Mouse (Mus musculus) forebrain, postnatal 0 days (tissue): ENCODE measurements at regions not wholly inside any gene's neighbourhood (a gene's known extent, or its start where the extent isn't known, plus 50 kb on each side); places are given as distances from the start of the nearest gene placed in this dataset.

ENCODE experiments used
- ATAC-seq: fragments of 200-750 bp; cut with Nextera tagmentation; 2 replicates; pipeline ENCODE4 v1.8.0; 2017; ENCODE audit warnings: mild to moderate bottlenecking, moderate library complexity
- DNase-seq: peaks from one replicate; pipeline ENCODE4 v3.0.0-alpha.2; 2015
- H3K27ac ChIP-seq: fragments of 300-500 bp; sonication (generic); 2 replicates; pipeline ENCODE4 v1.5.1; 2014; ENCODE audit warnings: low read depth, mild to moderate bottlenecking, antibody characterized with exemption, low read length, moderate library complexity, mixed read lengths
- H3K27me3 ChIP-seq: fragments of 300-500 bp; sonication (generic); 2 replicates; pipeline ENCODE4 v1.6.1; 2014; ENCODE audit warnings: mild to moderate bottlenecking, low read length, mixed read lengths; ENCODE audit not compliant: insufficient read depth
- H3K36me3 ChIP-seq: fragments of 300-500 bp; sonication (generic); 2 replicates; pipeline ENCODE4 v1.6.1; 2014; ENCODE audit warnings: mild to moderate bottlenecking, moderate library complexity; ENCODE audit not compliant: insufficient read depth
- H3K4me1 ChIP-seq: fragments of 300-500 bp; sonication (generic); 2 replicates; pipeline ENCODE4 v1.6.1; 2014; ENCODE audit warnings: antibody characterized with exemption; ENCODE audit not compliant: insufficient read depth
- H3K4me2 ChIP-seq: fragments of 300-500 bp; sonication (generic); 2 replicates; pipeline ENCODE4 v1.6.1; 2014; ENCODE audit warnings: low read depth, mild to moderate bottlenecking, moderate library complexity
- H3K4me3 ChIP-seq: fragments of 300-500 bp; sonication (generic); 2 replicates; pipeline ENCODE4 v1.5.1; 2014; ENCODE audit warnings: low read depth, low read length, mixed read lengths
- H3K9ac ChIP-seq: fragments of 300-500 bp; sonication (generic); 2 replicates; pipeline ENCODE4 v1.6.1; 2014; ENCODE audit warnings: mild to moderate bottlenecking
- H3K9me3 ChIP-seq: fragments of 300-500 bp; sonication (generic); 2 replicates; pipeline ENCODE4 v1.6.1; 2016; ENCODE audit warnings: low read length
- CTCF ChIP-seq: sonication (generic); IDR thresholded peaks from 2 replicates; pipeline ENCODE4 v1.5.1; 2016; ENCODE audit warnings: antibody characterized with exemption, control low read depth, low read depth
- WGBS: fragments of 180-500 bp; shearing (Covaris S2); extraction: QIAGEN DNeasy Blood & Tissue Kit; methylation state at CpG from one replicate; pipeline ENCODE4 v1.1.7; 2014; 5-methylcytosine and 5-hydroxymethylcytosine counted together

DNA sequence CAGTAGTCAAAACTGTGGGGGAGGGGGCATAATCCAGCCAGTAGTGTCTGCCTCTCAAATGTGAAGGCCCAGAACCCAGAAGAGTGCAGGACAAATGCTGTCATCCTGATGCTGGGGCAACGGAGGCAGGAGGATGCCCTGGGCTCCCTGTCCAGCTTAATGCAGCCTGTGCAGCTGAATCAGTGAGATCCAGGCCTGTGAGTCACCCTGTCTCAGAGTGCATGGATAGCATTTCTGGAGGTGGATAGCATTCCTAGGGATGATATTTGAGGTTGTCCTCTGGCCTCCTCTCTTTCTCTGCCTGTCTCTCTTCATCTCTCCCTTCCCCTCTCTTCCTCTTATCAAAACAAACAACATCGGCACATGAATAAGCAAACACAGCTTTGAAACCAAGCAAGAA, 73.8 kb upstream of the Mvb12b start:
- Histone ChIP-seq H3K27ac (0 out of 2 replicates have a peak overlapping the region, but pooled peaks have one; percentile 15), H3K4me1 (peaks cover 7% of the 10 kb centered on the region), H3K4me2 (no peak overlapping the region), H3K4me3 (no peak overlapping the region), H3K36me3 (no peaks in the 10 kb centered on the region), H3K9me3 (no peaks in the 10 kb centered on the region), H3K27me3 (no peaks in the 10 kb centered on the region), H3K9ac (no peak overlapping the region)
- WGBS: 48% methylated on average over 2 of the region's 2 CpGs
- ATAC-seq: no peak
- TF ChIP-seq CTCF: no peak
- no peak for DNase-seq

DNA sequence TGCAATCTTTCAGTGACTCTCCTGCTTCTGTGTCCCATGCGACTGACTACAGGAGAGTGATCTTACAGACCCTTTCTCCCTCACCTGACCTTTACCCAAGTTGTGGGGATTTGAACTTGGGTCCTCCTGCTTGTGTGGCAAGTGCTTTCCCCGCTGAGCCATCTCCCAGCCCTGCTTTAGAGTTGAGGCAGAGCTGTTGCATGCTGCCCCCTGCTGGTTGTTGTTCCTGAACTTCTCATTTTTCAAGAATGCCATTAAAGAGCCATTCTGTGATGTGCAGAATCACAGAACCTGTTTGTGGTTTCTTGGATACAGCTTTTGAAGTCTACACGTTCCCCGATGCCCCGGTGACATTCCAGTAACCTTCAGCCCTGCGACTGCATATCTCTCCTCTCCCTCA, 70.0 kb upstream of the Mvb12b start:
- H3K4me3 ChIP-seq: no peak overlapping the region
- ATAC-seq (no peak), DNase-seq (peak; percentile 43)

DNA sequence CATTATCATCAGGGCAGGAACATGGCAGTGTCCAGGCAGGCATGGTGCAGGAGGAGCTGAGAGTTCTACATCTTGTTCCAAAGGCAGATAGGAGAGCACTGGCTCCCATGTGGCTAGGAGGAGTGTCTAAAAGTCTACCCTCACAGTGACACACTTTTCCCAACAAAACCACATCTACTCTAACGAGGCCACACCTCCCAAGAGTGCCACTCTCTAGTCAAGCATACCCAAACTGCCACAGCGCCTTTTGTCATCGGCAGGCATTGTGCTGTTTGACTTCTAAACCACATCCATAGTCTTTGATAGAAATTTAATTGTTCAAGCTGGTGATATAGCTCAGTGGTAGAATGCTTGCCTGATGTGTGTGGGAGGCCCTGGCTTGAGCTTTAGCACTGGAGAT, 56.6 kb upstream of the Mvb12b start:
- H3K4me1 ChIP-seq: no peaks in the 10 kb centered on the region
- H3K9ac ChIP-seq: no peak overlapping the region
- DNase-seq: no peak
- no peak for TF ChIP-seq CTCF
- no peak overlapping the region for H3K4me2 ChIP-seq
- no peaks in the 10 kb centered on the region for H3K9me3 ChIP-seq
- no peaks in the 10 kb centered on the region for H3K36me3 ChIP-seq
- WGBS: 70% methylated on average over 3 of the region's 3 CpGs
- no peak overlapping the region for H3K27ac ChIP-seq
- H3K27me3 ChIP-seq: no peaks in the 10 kb centered on the region
- no peak for ATAC-seq
- H3K4me3 ChIP-seq: no peak overlapping the region

More for the DNA sequence above, 70.0 kb upstream of the Mvb12b start:
- peaks cover 5% of the 10 kb centered on the region; the same call in 1 of the 2 replicates for H3K4me1 ChIP-seq
- 70% methylated on average over 6 of the region's 6 CpGs for WGBS
- H3K4me2 ChIP-seq: no peak overlapping the region
- H3K9me3 ChIP-seq: no peaks in the 10 kb centered on the region
- no peaks in the 10 kb centered on the region for H3K27me3 ChIP-seq
- TF ChIP-seq CTCF: peak; percentile 55
- no peak overlapping the region for H3K27ac ChIP-seq
- H3K9ac ChIP-seq: no peak overlapping the region
- H3K36me3 ChIP-seq: no peaks in the 10 kb centered on the region

DNA sequence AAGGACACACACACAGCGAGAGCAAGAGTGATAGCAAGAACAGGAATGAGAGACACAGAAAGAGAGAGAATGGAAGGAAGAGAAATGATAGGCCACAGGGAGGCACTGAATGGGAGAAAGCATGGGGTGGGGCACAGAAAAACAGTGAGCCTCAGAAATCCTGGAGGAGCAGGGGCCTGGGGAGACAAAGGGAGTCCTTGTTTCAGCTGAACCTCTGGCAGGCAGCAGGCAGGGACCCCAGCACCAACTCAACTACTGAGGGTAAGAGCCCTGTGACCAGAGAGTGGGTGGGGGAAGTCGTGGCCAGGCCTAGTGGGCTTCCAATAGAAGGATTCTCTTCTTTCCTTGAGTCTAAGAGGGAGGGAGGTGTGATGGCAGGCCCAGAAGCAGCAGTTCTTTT, 54.3 kb upstream of the Mvb12b start:
- H3K27me3 ChIP-seq: no peaks in the 10 kb centered on the region
- H3K4me1 ChIP-seq: no peaks in the 10 kb centered on the region
- TF ChIP-seq CTCF: no peak
- no peak overlapping the region for H3K4me3 ChIP-seq
- H3K9ac ChIP-seq: no peak overlapping the region
- H3K9me3 ChIP-seq: no peaks in the 10 kb centered on the region
- ATAC-seq (no peak), DNase-seq (no peak)
- no peak overlapping the region for H3K4me2 ChIP-seq
- WGBS: 44% methylated on average over 2 of the region's 2 CpGs
- no peaks in the 10 kb centered on the region for H3K36me3 ChIP-seq
- H3K27ac ChIP-seq: no peak overlapping the region

DNA sequence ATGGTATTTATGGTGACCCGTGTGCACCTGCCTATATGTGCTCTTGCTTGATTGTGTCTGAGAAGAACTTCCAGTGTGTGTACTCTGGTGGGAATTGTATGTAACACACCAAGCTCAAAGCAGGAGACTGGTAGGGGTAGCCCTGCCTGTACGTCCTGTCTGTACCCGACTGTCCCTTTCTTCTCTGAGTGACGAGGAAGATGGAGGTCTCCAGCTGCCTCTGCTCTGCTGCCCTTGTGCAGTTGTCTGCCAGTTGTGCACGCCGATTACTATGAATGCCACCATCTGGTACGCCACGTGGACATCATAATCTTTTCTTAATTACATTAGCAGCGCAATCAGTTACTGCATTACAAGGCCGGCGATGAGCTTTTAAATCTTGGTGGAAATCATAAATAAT, 53.6 kb upstream of the Mvb12b start:
- Histone ChIP-seq H3K9ac (no peak overlapping the region), H3K4me3 (no peak overlapping the region), H3K9me3 (no peaks in the 10 kb centered on the region), H3K4me2 (no peak overlapping the region), H3K4me1 (no peaks in the 10 kb centered on the region), H3K27me3 (no peaks in the 10 kb centered on the region), H3K36me3 (no peaks in the 10 kb centered on the region), H3K27ac (no peak overlapping the region)
- DNase-seq: no peak
- no peak for TF ChIP-seq CTCF
- WGBS: 67% methylated on average over 11 of the region's 11 CpGs
- ATAC-seq: no peak

DNA sequence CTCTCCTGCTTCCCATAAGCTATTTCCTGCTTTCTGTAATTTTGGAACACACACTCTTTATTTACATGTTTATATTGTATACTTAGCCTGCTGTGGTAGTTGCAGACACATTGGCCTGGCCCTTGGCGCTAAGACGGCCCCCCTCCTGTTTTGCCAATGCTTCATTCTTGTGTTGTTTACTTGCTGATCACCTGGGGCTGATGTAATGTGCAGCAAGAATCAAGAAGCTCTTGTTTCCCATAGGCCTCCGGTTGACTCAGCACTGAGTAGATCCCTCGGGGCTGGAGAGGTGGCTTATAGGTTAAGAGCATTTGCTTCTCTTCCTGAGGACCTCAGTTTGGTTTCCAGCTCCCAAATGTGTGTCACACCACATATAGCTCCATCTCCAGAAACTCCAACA, 52.1 kb upstream of the Mvb12b start:
- WGBS: 91% methylated on average over 4 of the region's 4 CpGs
- H3K27ac ChIP-seq: no peak overlapping the region
- no peak for DNase-seq
- no peaks in the 10 kb centered on the region; the same call in 1 of the 2 replicates for H3K4me1 ChIP-seq
- no peak overlapping the region for H3K9ac ChIP-seq
- no peak overlapping the region for H3K4me2 ChIP-seq
- no peak for ATAC-seq
- no peak overlapping the region for H3K4me3 ChIP-seq
- H3K27me3 ChIP-seq: no peaks in the 10 kb centered on the region
- no peaks in the 10 kb centered on the region for H3K36me3 ChIP-seq
- no peaks in the 10 kb centered on the region for H3K9me3 ChIP-seq
- no peak for TF ChIP-seq CTCF
